Mouse (Mus musculus) A20 (cell line): Measurements from ENCODE around the gene Cacna1b.

ENCODE experiments used
- DNase-seq: peaks from one replicate; pipeline ENCODE4 v3.0.0-alpha.2; 2011; ENCODE audit warnings: low read depth, low spot score

Cacna1b gene

GRCm38 (mm10) chr2:24719645-24720379 is 43.1 kb downstream of the Cacna1b start:
- peak; percentile 14 for DNase-seq

GRCm38 (mm10) chr2:24718906-24719305 is 44.0 kb downstream of the Cacna1b start:
- no peak for DNase-seq

GRCm38 (mm10) chr2:24717963-24718362 is 45.0 kb downstream of the Cacna1b start:
- no peak for DNase-seq

GRCm38 (mm10) chr2:24717461-24717860 is 45.5 kb downstream of the Cacna1b start:
- DNase-seq = no peak

GRCm38 (mm10) chr2:24705929-24706328 is 57.0 kb downstream of the Cacna1b start:
- no peak for DNase-seq

GRCm38 (mm10) chr2:24702208-24702957 is 60.6 kb downstream of the Cacna1b start:
- DNase-seq = no peak

GRCm38 (mm10) chr2:24697281-24697980 is 65.5 kb downstream of the Cacna1b start:
- DNase-seq = no peak

GRCm38 (mm10) chr2:24692371-24692770 is 70.6 kb downstream of the Cacna1b start:
- no peak for DNase-seq

- no peak for DNase-seq
These were observed 72.6 kb downstream of the Cacna1b start for GRCm38 (mm10) chr2:24690356-24690755.

GRCm38 (mm10) chr2:24685347-24685746 is 77.6 kb downstream of the Cacna1b start:
- no peak for DNase-seq

GRCm38 (mm10) chr2:24684796-24685195 is 78.2 kb downstream of the Cacna1b start:
- DNase-seq = no peak

GRCm38 (mm10) chr2:24683266-24683665 is 79.7 kb downstream of the Cacna1b start:
- no peak for DNase-seq

GRCm38 (mm10) chr2:24680731-24681130 is 82.2 kb downstream of the Cacna1b start:
- no peak for DNase-seq

- DNase-seq = no peak
These were observed 82.8 kb downstream of the Cacna1b start for GRCm38 (mm10) chr2:24680176-24680575.

- no peak for DNase-seq
These were observed 83.8 kb downstream of the Cacna1b start for GRCm38 (mm10) chr2:24679012-24679651.

- DNase-seq = no peak
These were observed 84.4 kb downstream of the Cacna1b start for GRCm38 (mm10) chr2:24678538-24678937.

GRCm38 (mm10) chr2:24678110-24678509 is 84.8 kb downstream of the Cacna1b start:
- no peak for DNase-seq

- DNase-seq = no peak
These were observed 85.3 kb downstream of the Cacna1b start for GRCm38 (mm10) chr2:24677629-24678028.

- no peak for DNase-seq
These were observed 88.4 kb downstream of the Cacna1b start for GRCm38 (mm10) chr2:24674432-24675006.

GRCm38 (mm10) chr2:24668598-24668997 is 94.4 kb downstream of the Cacna1b start:
- no peak for DNase-seq

- DNase-seq = no peak
These were observed 98.2 kb downstream of the Cacna1b start for GRCm38 (mm10) chr2:24664678-24665257.
